Mouse (Mus musculus) ES-Bruce4 (cell line): ENCODE results near the gene Engase.

ENCODE experiments used
- CTCF ChIP-seq: IDR thresholded peaks from one replicate; pipeline ENCODE4 v1.8.1; 2011; ENCODE audit warnings: low read depth, low read length
- EP300 ChIP-seq: IDR thresholded peaks from 2 replicates; pipeline ENCODE4 v1.6.1; 2011; ENCODE audit warnings: low read depth, low read length; ENCODE audit not compliant: insufficient read depth
- POLR2A ChIP-seq: IDR thresholded peaks from one replicate; pipeline ENCODE4 v1.8.1; 2011; ENCODE audit warnings: low read length; ENCODE audit not compliant: insufficient read depth

GRCm38 (mm10) chr11:118431100-118431948, 45.3 kb upstream of the Engase start:
- TF ChIP-seq POLR2A (no peak), CTCF (no peak), EP300 (no peak)
